Mouse (Mus musculus) intestine, postnatal 0 days (tissue): ENCODE data around the gene Cops9. TPM values are rescaled to one million over a fixed set of nuclear protein-coding genes. Genes with fewer than 3 reads are reported as not detected.

ENCODE experiments used
- ATAC-seq: fragments of 200-750 bp; cut with Nextera tagmentation; 2 replicates; pipeline ENCODE4 v1.8.0; 2017; ENCODE audit warnings: mild to moderate bottlenecking, moderate TSS enrichment, moderate library complexity
- H3K27ac ChIP-seq: fragments of 300-500 bp; sonication (generic); 2 replicates; pipeline ENCODE4 v1.5.1; 2014; ENCODE audit warnings: mild to moderate bottlenecking, low read depth, low read length, moderate library complexity
- H3K27me3 ChIP-seq: fragments of 300-500 bp; sonication (generic); replicated peaks from 2 replicates; pipeline ENCODE4 v1.6.1; 2014; ENCODE audit warnings: low read length, mixed read lengths; ENCODE audit not compliant: control insufficient read depth, insufficient read depth
- H3K36me3 ChIP-seq: fragments of 300-500 bp; sonication (generic); 2 replicates; pipeline ENCODE4 v1.6.1; 2014; ENCODE audit warnings: mild to moderate bottlenecking, moderate library complexity; ENCODE audit not compliant: control insufficient read depth, insufficient read depth
- H3K4me1 ChIP-seq: fragments of 300-500 bp; sonication (generic); replicated peaks from 2 replicates; pipeline ENCODE4 v1.6.1; 2014; ENCODE audit warnings: antibody characterized with exemption, low read length, mixed read lengths; ENCODE audit not compliant: control insufficient read depth, insufficient read depth
- H3K4me2 ChIP-seq: fragments of 300-500 bp; sonication (generic); replicated peaks from 2 replicates; pipeline ENCODE4 v1.6.1; 2014; ENCODE audit warnings: low read depth, mild to moderate bottlenecking, moderate library complexity
- H3K4me3 ChIP-seq: fragments of 300-500 bp; sonication (generic); 2 replicates; pipeline ENCODE4 v1.5.1; 2014; ENCODE audit warnings: low read depth, low read length
- H3K9ac ChIP-seq: fragments of 300-500 bp; sonication (generic); 2 replicates; pipeline ENCODE4 v1.6.1; 2014; ENCODE audit warnings: mild to moderate bottlenecking, low read depth, low read length
- H3K9me3 ChIP-seq: fragments of 300-500 bp; sonication (generic); 2 replicates; pipeline ENCODE4 v1.6.1; 2016; ENCODE audit warnings: mixed run types; ENCODE audit not compliant: control insufficient read depth
- CTCF ChIP-seq: sonication (generic); IDR thresholded peaks from 2 replicates; pipeline ENCODE4 v1.5.1; 2016; ENCODE audit warnings: low read depth, mild to moderate bottlenecking, control low read depth, antibody characterized with exemption, moderate library complexity
- WGBS: fragments of 180-500 bp; shearing (Covaris S2); extraction: QIAGEN DNeasy Blood & Tissue Kit; methylation state at CpG from one replicate; pipeline ENCODE4 v1.1.7; 2014; 5-methylcytosine and 5-hydroxymethylcytosine counted together
- polyA plus RNA-seq: library from polyadenylated mRNA; unstranded; fragments of >200 nt; fragmentation: Nextera tagmentation; extraction: Ambion mirVana; gene quantifications from 2 replicates; pipeline ENCODE4 v1.2.1, GENCODE M21; 2015

The Cops9 gene
- polyA plus RNA-seq, 1 experiment from 2014 or later = 419 TPM

DNA sequence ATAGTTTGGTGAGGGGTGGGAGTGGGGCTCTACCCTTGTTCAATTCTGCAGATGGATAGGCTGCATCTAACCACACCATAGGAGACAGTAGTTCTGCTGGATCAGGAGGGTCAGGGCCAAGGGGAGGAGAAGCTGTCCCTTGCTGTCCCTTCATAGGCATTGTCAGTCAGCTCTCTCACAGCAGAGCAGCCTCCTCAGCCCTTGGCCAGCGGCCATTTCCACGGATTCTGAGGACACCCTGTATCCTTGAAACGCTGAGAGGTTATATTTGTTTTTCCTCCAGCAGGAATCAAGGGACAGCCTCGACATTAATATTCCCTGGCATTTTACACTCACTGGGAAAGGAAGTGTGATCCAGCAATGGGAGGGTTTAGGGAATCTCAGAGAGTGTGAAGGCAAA lies 23.4 kb downstream of the Cops9 start:
- WGBS = 37% methylated on average over 4 of the region's 4 CpGs
- H3K4me2 ChIP-seq = no peak overlapping the region
- H3K27ac ChIP-seq = no peak overlapping the region
- TF ChIP-seq CTCF = no peak
- H3K27me3 ChIP-seq = no peaks in the 10 kb centered on the region
- H3K36me3 ChIP-seq = no peaks in the 10 kb centered on the region
- no peaks in the 10 kb centered on the region for H3K4me1 ChIP-seq
- H3K4me3 ChIP-seq = no peak overlapping the region
- H3K9ac ChIP-seq = no peak overlapping the region
- no peaks in the 10 kb centered on the region for H3K9me3 ChIP-seq
- no peak for ATAC-seq

DNA sequence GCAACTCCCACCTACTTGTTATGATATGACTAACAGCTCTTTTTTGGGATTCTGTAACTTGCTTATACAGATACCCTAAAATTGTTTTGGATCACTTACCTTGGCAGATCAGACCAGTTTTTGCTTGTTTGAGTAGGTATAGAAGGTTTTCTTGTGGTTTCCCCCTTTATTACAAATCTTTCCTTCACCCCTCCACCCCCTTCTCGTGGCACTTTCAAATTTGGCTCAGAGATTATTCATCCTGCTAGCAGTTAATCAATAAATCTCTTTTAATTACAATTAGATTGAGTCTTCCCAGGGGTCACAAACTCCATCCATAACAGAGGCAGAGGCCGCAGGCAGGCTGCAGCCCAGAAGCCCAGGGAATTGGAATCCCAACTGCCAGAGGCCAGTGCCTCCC lies 24.3 kb downstream of the Cops9 start, which contains the start of gene Olfr12:
Olfr12 (plus strand) TSS at position 301 of the 400 bp plus-strand sequence.
- Histone ChIP-seq H3K4me3 (no peak within 1 kb of the TSS), H3K9ac (no peak within 1 kb of the TSS), H3K27ac (no peak within 1 kb of the TSS), H3K27me3 (no peaks in the 10 kb centered on the region), H3K9me3 (no peaks in the 10 kb centered on the region), H3K36me3 (no peaks in the 10 kb centered on the region), H3K4me1 (no peaks in the 10 kb centered on the region), H3K4me2 (no peak within 1 kb of the TSS)
- WGBS = 56% methylated on average over 2 of the region's 2 CpGs
- TF ChIP-seq CTCF = no peak
- no peak for ATAC-seq

DNA sequence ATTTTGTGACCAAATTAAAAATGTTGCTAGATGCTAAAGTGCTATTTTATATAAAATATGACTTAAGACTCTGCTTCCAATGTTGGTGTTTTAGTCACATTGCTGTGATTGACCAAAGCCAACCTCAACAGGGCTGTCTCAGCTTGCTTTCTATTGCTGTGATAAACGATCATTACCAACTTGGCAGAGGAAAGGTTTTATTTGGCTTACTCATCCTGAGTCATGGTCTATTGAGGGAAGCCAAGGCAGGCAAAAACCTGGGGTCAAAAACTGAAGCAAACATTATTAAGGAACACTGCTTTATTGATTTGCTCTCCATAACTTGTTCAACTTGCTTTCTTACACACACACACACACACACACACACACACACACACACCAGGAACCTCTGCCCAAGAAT lies 25.7 kb downstream of the Cops9 start:
- no peak overlapping the region for H3K27ac ChIP-seq
- WGBS = 65% methylated on average over 1 of the region's 1 CpGs
- no peak for ATAC-seq
- no peaks in the 10 kb centered on the region for H3K27me3 ChIP-seq
- H3K9me3 ChIP-seq = no peaks in the 10 kb centered on the region
- no peak for TF ChIP-seq CTCF
- H3K4me3 ChIP-seq = no peak overlapping the region
- H3K4me1 ChIP-seq = no peaks in the 10 kb centered on the region
- H3K36me3 ChIP-seq = no peaks in the 10 kb centered on the region
- H3K4me2 ChIP-seq = no peak overlapping the region
- H3K9ac ChIP-seq = no peak overlapping the region

DNA sequence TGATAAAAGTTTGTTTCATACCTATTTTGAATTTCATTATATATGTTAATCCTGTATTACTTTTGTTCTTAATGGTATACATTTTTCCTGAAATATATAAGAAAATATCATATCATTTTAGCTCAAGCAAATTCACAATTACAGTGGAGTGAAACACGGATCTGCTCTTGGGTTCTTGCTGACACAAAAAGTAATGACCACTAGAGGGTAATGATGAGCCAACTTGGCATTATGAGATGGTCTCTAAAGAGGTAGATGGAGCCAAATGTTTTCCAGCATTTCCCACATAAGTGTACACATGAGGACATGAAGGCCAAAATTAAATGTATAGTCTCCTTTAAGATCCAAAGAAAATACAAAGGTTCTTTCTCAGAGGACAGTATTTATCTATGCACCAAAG lies 27.3 kb downstream of the Cops9 start:
- Histone ChIP-seq H3K27me3 (no peaks in the 10 kb centered on the region), H3K4me2 (no peak overlapping the region), H3K4me3 (no peak overlapping the region), H3K36me3 (no peaks in the 10 kb centered on the region), H3K9me3 (no peaks in the 10 kb centered on the region), H3K9ac (no peak overlapping the region), H3K4me1 (no peaks in the 10 kb centered on the region), H3K27ac (no peak overlapping the region)
- WGBS = 14% methylated on average over 1 of the region's 1 CpGs
- ATAC-seq = no peak
- peak; percentile 70 for TF ChIP-seq CTCF

- TF ChIP-seq CTCF = no peak
- ATAC-seq = no peak
- H3K27ac ChIP-seq = no peak overlapping the region
Observed at GRCm38 (mm10) chr1:92613175-92613574, 28.6 kb downstream of the Cops9 start.

GRCm38 (mm10) chr1:92611008-92611407 lies 30.8 kb downstream of the Cops9 start:
- no peaks in the 10 kb centered on the region for H3K4me1 ChIP-seq
- no peaks in the 10 kb centered on the region for H3K9me3 ChIP-seq
- no peaks in the 10 kb centered on the region for H3K36me3 ChIP-seq
- no peak overlapping the region for H3K27ac ChIP-seq
- WGBS = 4% methylated on average over 5 of the region's 5 CpGs
- H3K27me3 ChIP-seq = no peaks in the 10 kb centered on the region
- H3K9ac ChIP-seq = no peak overlapping the region
- peak; percentile 92 for TF ChIP-seq CTCF
- H3K4me2 ChIP-seq = no peak overlapping the region
- no peak overlapping the region for H3K4me3 ChIP-seq
- ATAC-seq = no peak

More at GRCm38 (mm10) chr1:92613175-92613574, 28.6 kb downstream of the Cops9 start:
- Histone ChIP-seq H3K9ac (no peak overlapping the region), H3K4me3 (no peak overlapping the region), H3K9me3 (no peaks in the 10 kb centered on the region), H3K4me2 (no peak overlapping the region), H3K36me3 (no peaks in the 10 kb centered on the region), H3K4me1 (no peaks in the 10 kb centered on the region), H3K27me3 (no peaks in the 10 kb centered on the region)
- WGBS = 52% methylated on average over 4 of the region's 4 CpGs

DNA sequence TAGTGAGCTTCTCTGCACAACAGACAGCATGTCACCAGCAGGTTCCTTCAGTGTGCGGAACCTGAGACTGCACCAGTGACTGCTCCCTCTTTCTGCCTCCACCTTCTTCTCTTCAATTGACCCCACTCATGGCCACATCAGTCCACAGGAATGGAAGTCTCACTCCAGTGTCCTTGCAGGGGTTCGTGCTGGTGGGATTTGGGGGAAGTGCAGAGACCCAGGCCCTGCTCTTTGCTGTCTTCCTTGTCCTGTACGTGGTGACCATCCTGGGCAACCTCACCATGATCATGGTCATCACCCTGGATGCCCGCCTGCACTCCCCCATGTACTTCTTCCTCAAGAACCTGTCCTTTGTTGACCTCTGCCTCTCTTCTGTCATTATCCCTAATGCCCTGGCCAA lies 34.1 kb downstream of the Cops9 start:
- Histone ChIP-seq H3K36me3 (no peaks in the 10 kb centered on the region), H3K9me3 (no peaks in the 10 kb centered on the region), H3K27ac (no peak overlapping the region), H3K4me1 (no peaks in the 10 kb centered on the region), H3K4me3 (no peak overlapping the region), H3K9ac (no peak overlapping the region), H3K4me2 (no peak overlapping the region), H3K27me3 (no peaks in the 10 kb centered on the region)
- ATAC-seq = no peak
- WGBS = 78% methylated on average over 4 of the region's 4 CpGs
- TF ChIP-seq CTCF = no peak
